Mouse (Mus musculus) CH12.LX (cell line): ENCODE data around the gene Slc35e1. TPM values are rescaled to one million over a fixed set of nuclear protein-coding genes. Genes with fewer than 3 reads are reported as not detected.
A peak's percentile ranks its signal among the peaks of the same experiment; 100 is the strongest.

Experiments used
- DNase-seq: peaks from one replicate; pipeline ENCODE4 v3.0.0-alpha.2; 2013; ENCODE audit errors: extremely low read depth
- H3K27ac ChIP-seq: 2 replicates; pipeline ENCODE4 v1.5.1; 2012; ENCODE audit warnings: low read depth, mild to moderate bottlenecking, control low read depth, moderate library complexity; ENCODE audit not compliant: insufficient read depth
- H3K27me3 ChIP-seq: replicated peaks from 2 replicates; pipeline ENCODE3; 2012; ENCODE audit warnings: inconsistent platforms
- H3K36me3 ChIP-seq, 2 experiments: replicated peaks in 1 of 2; 2 replicates each; pipeline versions ENCODE3 to v1.6.1; 2012; ENCODE audit warnings: inconsistent platforms in 1 of 2, low read length in 1 of 2, mild to moderate bottlenecking in 1 of 2, mixed read lengths in 1 of 2, moderate library complexity in 1 of 2; ENCODE audit not compliant: control insufficient read depth in 1 of 2, insufficient read depth in 1 of 2
- H3K4me1 ChIP-seq, 2 experiments: 2 replicates each; pipeline ENCODE4 v1.6.1; 2012; ENCODE audit warnings: inconsistent platforms in 1 of 2, moderate library complexity in 1 of 2; ENCODE audit not compliant: insufficient read depth in 2 of 2, control insufficient read depth in 1 of 2
- H3K4me2 ChIP-seq: 2 replicates; pipeline ENCODE4 v1.6.1; 2012; ENCODE audit warnings: low read depth, mild to moderate bottlenecking, control low read depth; ENCODE audit not compliant: poor library complexity, insufficient read depth, severe bottlenecking
- H3K4me3 ChIP-seq, 3 experiments: fragments of 150-350 bp in 1 of 3; sonication (generic) in 1 of 3; replicated peaks in 1 of 3; 2 replicates each; pipeline versions ENCODE3 to v1.5.1; 2011 to 2012; ENCODE audit warnings: low read depth in 2 of 3, low read length in 2 of 3, mild to moderate bottlenecking in 2 of 3, moderate library complexity in 2 of 3, control low read depth in 1 of 3, improper control_type of control experiment in 1 of 3, inconsistent platforms in 1 of 3, mixed read lengths in 1 of 3; ENCODE audit not compliant: poor library complexity in 1 of 3
- H3K79me2 ChIP-seq: replicated peaks from 2 replicates; pipeline ENCODE4 v1.6.1; 2012; ENCODE audit warnings: mild to moderate bottlenecking, moderate library complexity; ENCODE audit not compliant: control insufficient read depth, poor library complexity, insufficient read depth, severe bottlenecking; ENCODE audit errors: extremely low read depth
- H3K9ac ChIP-seq: 2 replicates; pipeline ENCODE4 v1.6.1; 2012; ENCODE audit warnings: low read depth, mild to moderate bottlenecking, control low read depth, moderate library complexity; ENCODE audit not compliant: insufficient read depth
- H3K9me3 ChIP-seq: replicated peaks from 2 replicates; pipeline ENCODE3; 2012; ENCODE audit warnings: low read length, inconsistent platforms, mixed read lengths
- BHLHE40 ChIP-seq: IDR thresholded peaks from 2 replicates; pipeline ENCODE4 v1.6.1; 2011; ENCODE audit warnings: mild to moderate bottlenecking, low read depth, low read length, improper control_type of control experiment
- CHD1 ChIP-seq: IDR thresholded peaks from 2 replicates; pipeline ENCODE4 v1.6.1; 2012; ENCODE audit warnings: low read depth, low read length, improper control_type of control experiment, inconsistent platforms
- CHD2 ChIP-seq: IDR thresholded peaks from 2 replicates; pipeline ENCODE4 v1.6.1; 2011; ENCODE audit warnings: low read length, improper control_type of control experiment
- CTCF ChIP-seq, 2 experiments: IDR thresholded peaks in 1 of 2; conservative IDR thresholded peaks in 1 of 2; 2 replicates each; pipeline ENCODE4 v1.5.1; 2011 to 2012; ENCODE audit warnings: low read depth in 2 of 2, low read length in 2 of 2, improper control_type of control experiment in 1 of 2, inconsistent platforms in 1 of 2, mild to moderate bottlenecking in 1 of 2, moderate library complexity in 1 of 2
- ELF1 ChIP-seq: IDR thresholded peaks from 2 replicates; pipeline ENCODE4 v1.6.1; 2014; ENCODE audit warnings: low read depth, mild to moderate bottlenecking, inconsistent platforms, low read length, improper control_type of control experiment
- EP300 ChIP-seq: IDR thresholded peaks from 2 replicates; pipeline ENCODE4 v1.6.1; 2011; ENCODE audit warnings: low read length, improper control_type of control experiment
- ETS1 ChIP-seq: conservative IDR thresholded peaks from 2 replicates; pipeline ENCODE4 v1.6.1; 2012; ENCODE audit warnings: low read depth, mild to moderate bottlenecking, inconsistent platforms, low read length, improper control_type of control experiment, moderate library complexity
- GABPA ChIP-seq: IDR thresholded peaks from 2 replicates; pipeline ENCODE4 v1.6.1; 2012; ENCODE audit warnings: low read depth, low read length, improper control_type of control experiment, inconsistent platforms; ENCODE audit not compliant: insufficient replicate concordance
- HCFC1 ChIP-seq: IDR thresholded peaks from 2 replicates; pipeline ENCODE4 v1.6.1; 2012; ENCODE audit warnings: low read depth, mild to moderate bottlenecking, inconsistent platforms, low read length, improper control_type of control experiment
- IRF4 ChIP-seq: IDR thresholded peaks from 2 replicates; pipeline ENCODE4 v1.6.1; 2014; ENCODE audit warnings: low read depth, mild to moderate bottlenecking, inconsistent platforms, low read length, improper control_type of control experiment
- JUN ChIP-seq: IDR thresholded peaks from 2 replicates; pipeline ENCODE4 v1.6.1; 2011; ENCODE audit warnings: low read depth, mild to moderate bottlenecking, low read length, improper control_type of control experiment, moderate library complexity; ENCODE audit not compliant: insufficient read depth
- JUND ChIP-seq: conservative IDR thresholded peaks from 2 replicates; pipeline ENCODE4 v1.6.1; 2011; ENCODE audit warnings: low read depth, low read length, improper control_type of control experiment
- KAT2A ChIP-seq: IDR thresholded peaks from 2 replicates; pipeline ENCODE4 v1.6.1; 2012; ENCODE audit warnings: low read length, improper control_type of control experiment, inconsistent platforms; ENCODE audit not compliant: insufficient replicate concordance
- MAFK ChIP-seq: IDR thresholded peaks from 2 replicates; pipeline ENCODE4 v1.6.1; 2011; ENCODE audit warnings: low read length, improper control_type of control experiment; ENCODE audit not compliant: insufficient replicate concordance
- MAX ChIP-seq: IDR thresholded peaks from 2 replicates; pipeline ENCODE4 v1.6.1; 2011; ENCODE audit warnings: low read length, improper control_type of control experiment
- MAZ ChIP-seq: IDR thresholded peaks from 2 replicates; pipeline ENCODE4 v1.6.1; 2012; ENCODE audit warnings: low read depth, mild to moderate bottlenecking, inconsistent platforms, low read length, improper control_type of control experiment, moderate library complexity
- MEF2A ChIP-seq: IDR thresholded peaks from 2 replicates; pipeline ENCODE4 v1.6.1; 2014; ENCODE audit warnings: low read depth, mild to moderate bottlenecking, inconsistent platforms, low read length, improper control_type of control experiment, borderline replicate concordance
- MXI1 ChIP-seq: IDR thresholded peaks from 2 replicates; pipeline ENCODE4 v1.6.1; 2011; ENCODE audit warnings: mild to moderate bottlenecking, low read depth, low read length, improper control_type of control experiment
- MYC ChIP-seq: IDR thresholded peaks from 2 replicates; pipeline ENCODE4 v1.6.1; 2011; ENCODE audit warnings: low read depth, mild to moderate bottlenecking, improper control_type of control experiment, low read length
- NELFE ChIP-seq: IDR thresholded peaks from 2 replicates; pipeline ENCODE4 v1.6.1; 2011; ENCODE audit warnings: low read depth, low read length, improper control_type of control experiment
- NRF1 ChIP-seq: IDR thresholded peaks from 2 replicates; pipeline ENCODE4 v1.6.1; 2014; ENCODE audit warnings: low read depth, mild to moderate bottlenecking, inconsistent platforms, low read length, improper control_type of control experiment, moderate library complexity
- POLR2A ChIP-seq: IDR thresholded peaks from 2 replicates; pipeline ENCODE4 v1.6.1; 2011; ENCODE audit warnings: low read depth, mild to moderate bottlenecking, improper control_type of control experiment, low read length
- RAD21 ChIP-seq: IDR thresholded peaks from 2 replicates; pipeline ENCODE4 v1.6.1; 2011; ENCODE audit warnings: low read depth, mild to moderate bottlenecking, low read length, improper control_type of control experiment, moderate library complexity
- SIN3A ChIP-seq: IDR thresholded peaks from 2 replicates; pipeline ENCODE4 v1.6.1; 2012; ENCODE audit warnings: low read length, improper control_type of control experiment, inconsistent platforms
- SMC3 ChIP-seq: IDR thresholded peaks from 2 replicates; pipeline ENCODE4 v1.6.1; 2011; ENCODE audit warnings: low read depth, low read length, improper control_type of control experiment
- TCF12 ChIP-seq: IDR thresholded peaks from 2 replicates; pipeline ENCODE4 v1.6.1; 2014; ENCODE audit warnings: low read depth, mild to moderate bottlenecking, inconsistent platforms, low read length, improper control_type of control experiment
- UBTF ChIP-seq: IDR thresholded peaks from 2 replicates; pipeline ENCODE4 v1.6.1; 2012; ENCODE audit warnings: low read depth, mild to moderate bottlenecking, inconsistent platforms, low read length, improper control_type of control experiment, moderate library complexity
- USF1 ChIP-seq: IDR thresholded peaks from 2 replicates; pipeline ENCODE4 v1.6.1; 2014; ENCODE audit warnings: low read depth, mild to moderate bottlenecking, inconsistent platforms, low read length, improper control_type of control experiment
- ZKSCAN1 ChIP-seq: IDR thresholded peaks from 2 replicates; pipeline ENCODE4 v1.6.1; 2012; ENCODE audit warnings: low read depth, inconsistent platforms, low read length, improper control_type of control experiment, borderline replicate concordance
- ZMIZ1 ChIP-seq: IDR thresholded peaks from 2 replicates; pipeline ENCODE4 v1.6.1; 2012; ENCODE audit warnings: low read depth, mild to moderate bottlenecking, inconsistent platforms, low read length, improper control_type of control experiment
- dilution Hi-C: fragments of 300-500 bp; cut with MboI; formaldehyde crosslinking; loops from 2 replicates; pipeline ENCODE4 v1.14.3; 2020; ENCODE audit warnings: low sequenced_read_pairs; ENCODE audit not compliant: extremely low pct_unique_long_range_greater_than_20kb, extremely low pct_ligation_motif_present
- in situ Hi-C: fragments of 300-500 bp; cut with MboI; formaldehyde crosslinking; loops from 3 replicates; pipeline ENCODE4 v1.14.3; 2019; ENCODE audit warnings: low sequenced_read_pairs, low pct_ligation_motif_present, low pct_unique_long_range_greater_than_20kb, mixed read lengths
- polyA plus RNA-seq: library from polyadenylated mRNA; unstranded; fragments of >175 nt; gene quantifications from 2 replicates; pipeline ENCODE4 v1.2.1, GENCODE M21; 2012; ENCODE audit warnings: low read depth; ENCODE audit not compliant: insufficient read length
- total RNA-seq, 2 experiments: library from RNA; depleted of rRNA; stranded (reverse); fragments of 300-350 nt in 1 of 2; fragments of >200 nt in 1 of 2; gene quantifications; 2 replicates each; pipeline ENCODE4 v1.2.3; 2012 to 2014

Slc35e1 gene
- total and polyA plus RNA-seq, 3 experiments: 19.8 to 28.7 (median 27.2) TPM

- H3K4me1 ChIP-seq: peaks cover 3 to 37% of the 10 kb centered on the region in 2 experiments; a peak in 3 of 4 replicates
- TF ChIP-seq JUN (no peak), SMC3 (no peak), USF1 (no peak), ZKSCAN1 (no peak), RAD21 (no peak), NELFE (no peak), ETS1 (no peak), CHD1 (no peak), ZMIZ1 (no peak), MAZ (no peak), POLR2A (no peak), JUND (no peak)
- H3K27ac ChIP-seq: no peak overlapping the region
Observed at GRCm38 (mm10) chr8:72493381-72493780, 967 bp upstream of the Slc35e1 start.

GRCm38 (mm10) chr8:72492622-72493081 lies 238 bp upstream of the Slc35e1 start:
- H3K36me3 ChIP-seq: peaks cover 39 to 68% of the 10 kb centered on the region in 2 experiments
- H3K4me2 ChIP-seq: peak overlapping the region; percentile 90
- dilution Hi-C loops: no loop called here
- no peaks in the 10 kb centered on the region for H3K27me3 ChIP-seq
- H3K79me2 ChIP-seq: peaks cover 24% of the 10 kb centered on the region
- peak overlapping the region; percentile 65 for H3K9ac ChIP-seq
- H3K4me1 ChIP-seq: peaks cover 3 to 37% of the 10 kb centered on the region in 2 experiments; a peak in 3 of 4 replicates
- peak overlapping the region; percentile 71 to 93 (median 93) for H3K4me3 ChIP-seq
- no peak overlapping the region for H3K27ac ChIP-seq
- DNase-seq: peak; percentile 98
- no peaks in the 10 kb centered on the region for H3K9me3 ChIP-seq
- in situ Hi-C loops: no loop called here
- TF ChIP-seq ZKSCAN1: no peak; the same call in 1 of the 2 replicates
- peak; percentile 36; the same call in 1 of the 2 replicates for TF ChIP-seq ETS1
- peak; percentile 96 for TF ChIP-seq ELF1
- TF ChIP-seq MAX: peak; percentile 69; the same call in 1 of the 2 replicates
- TF ChIP-seq SMC3: no peak
- no peak for TF ChIP-seq RAD21
- peak; percentile 48 for TF ChIP-seq ZMIZ1
- TF ChIP-seq CHD2: peak; percentile 51
- TF ChIP-seq HCFC1: peak; percentile 94
- peak; percentile 94 for TF ChIP-seq MXI1
- TF ChIP-seq MAFK: no peak
- TF ChIP-seq BHLHE40: peak; percentile 57
- no peak for TF ChIP-seq EP300
- peak; percentile 68 for TF ChIP-seq TCF12
- no peak; the same call in 1 of the 2 replicates for TF ChIP-seq NELFE
- peak; percentile 67 for TF ChIP-seq POLR2A
- TF ChIP-seq SIN3A: peak; percentile 93
- TF ChIP-seq MYC: peak; percentile 76; the same call in 1 of the 2 replicates
- peak; percentile 76; the same call in 1 of the 2 replicates for TF ChIP-seq IRF4
- peak; percentile 79 for TF ChIP-seq MEF2A
- TF ChIP-seq KAT2A: peak; percentile 91; the same call in 1 of the 2 replicates
- TF ChIP-seq GABPA: peak; percentile 82; the same call in 1 of the 2 replicates
- TF ChIP-seq UBTF: no peak
- peak; percentile 82; the same call in 1 of the 2 replicates for TF ChIP-seq MAZ
- TF ChIP-seq JUN: no peak
- TF ChIP-seq NRF1: 0 out of 2 replicates have a peak, but pooled peaks have one; percentile 51
- TF ChIP-seq CTCF (conservative IDR thresholded peaks at IDR 0.05 in 1 of 2, IDR thresholded peaks at IDR 0.05 in 1 of 2; ENCODE audit: low read depth in 2 of 2, low read length in 2 of 2): no peak

More at GRCm38 (mm10) chr8:72493381-72493780, 967 bp upstream of the Slc35e1 start:
- peak overlapping the region; percentile 61 to 93 (median 71) for H3K4me3 ChIP-seq
- peak overlapping the region; percentile 90 for H3K4me2 ChIP-seq
- no peaks in the 10 kb centered on the region for H3K9me3 ChIP-seq
- H3K36me3 ChIP-seq: peaks cover 34 to 68% of the 10 kb centered on the region in 2 experiments
- in situ Hi-C loops: no loop called here
- H3K79me2 ChIP-seq: peaks cover 24% of the 10 kb centered on the region
- DNase-seq: no peak
- dilution Hi-C loops: no loop called here
- H3K9ac ChIP-seq: peak overlapping the region; percentile 65
- H3K27me3 ChIP-seq: no peaks in the 10 kb centered on the region
